Mouse (Mus musculus) kidney, adult 18-20 months (tissue): ENCODE measurements around the gene Polrmt.
A peak's percentile ranks its signal among the peaks of the same experiment; 100 is the strongest.
"Not testable (repeated sequence)": the region's sequence is repeated elsewhere in the genome, so short reads cannot be mapped to it uniquely, and the experiment has no call there.

Source experiments
- DNase-seq: peaks from one replicate; pipeline ENCODE4 v3.0.0; 2021

Gene Polrmt

DNA sequence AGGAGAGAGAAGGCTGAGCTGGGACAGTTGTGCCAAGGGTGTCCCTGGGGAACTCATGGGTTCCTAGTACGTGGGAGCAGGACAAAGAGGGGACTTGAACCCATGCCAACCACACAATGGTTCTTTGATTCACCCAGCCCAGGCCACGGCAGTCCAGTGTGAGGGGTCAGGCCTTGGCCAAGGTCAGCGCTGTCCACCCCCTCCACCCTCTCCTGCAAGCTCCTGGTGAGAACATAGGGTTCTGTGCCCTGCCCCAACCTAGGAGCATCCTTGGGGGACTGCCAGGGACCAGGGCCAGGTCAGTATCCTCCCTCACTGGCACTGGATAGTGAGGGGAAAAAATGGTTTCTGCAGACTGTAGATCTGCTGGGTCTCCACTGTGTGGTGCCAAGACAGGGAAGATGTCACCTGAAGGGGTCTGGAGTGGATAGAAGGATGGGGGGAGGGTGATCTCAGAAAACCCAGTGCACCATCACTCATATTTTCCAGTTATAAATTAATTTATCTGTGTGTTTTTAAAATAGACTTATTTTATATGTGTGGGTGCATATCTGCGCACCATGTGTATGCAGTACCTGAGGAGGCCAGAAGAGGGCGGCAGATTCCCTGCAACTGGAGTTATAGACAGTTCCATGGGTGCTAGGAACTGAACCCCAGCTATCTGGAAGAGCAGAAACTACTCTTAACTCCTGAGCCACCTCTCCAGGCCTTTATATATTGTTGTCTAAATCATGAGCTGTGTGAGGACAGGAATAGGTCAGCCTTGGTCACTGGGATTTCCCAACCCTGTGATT is 28.3 kb upstream of the Polrmt start:
- DNase-seq, result no peak

GRCm38 (mm10) chr10:79773208-79773607 is 26.8 kb upstream of the Polrmt start:
- no peak for DNase-seq

DNA sequence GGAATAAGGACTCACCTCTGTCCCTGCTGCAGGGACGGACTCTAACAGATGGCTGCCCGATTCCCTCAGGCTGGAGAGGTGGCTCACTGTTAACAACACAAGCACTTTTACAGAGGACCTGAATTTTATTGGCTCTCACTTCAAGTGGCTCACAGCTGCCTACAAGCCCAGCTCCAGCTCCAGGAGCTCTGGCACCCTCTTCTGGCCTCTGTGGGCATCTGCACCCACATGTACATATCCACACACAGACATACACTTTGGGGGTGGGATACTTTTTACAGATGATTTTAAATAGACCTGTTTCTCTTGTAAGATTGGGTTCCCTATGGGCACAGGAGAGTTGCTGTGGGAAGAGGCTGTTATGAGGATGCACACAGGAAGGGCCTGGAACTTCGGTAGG is 25.9 kb upstream of the Polrmt start:
- DNase-seq, result no peak

DNA sequence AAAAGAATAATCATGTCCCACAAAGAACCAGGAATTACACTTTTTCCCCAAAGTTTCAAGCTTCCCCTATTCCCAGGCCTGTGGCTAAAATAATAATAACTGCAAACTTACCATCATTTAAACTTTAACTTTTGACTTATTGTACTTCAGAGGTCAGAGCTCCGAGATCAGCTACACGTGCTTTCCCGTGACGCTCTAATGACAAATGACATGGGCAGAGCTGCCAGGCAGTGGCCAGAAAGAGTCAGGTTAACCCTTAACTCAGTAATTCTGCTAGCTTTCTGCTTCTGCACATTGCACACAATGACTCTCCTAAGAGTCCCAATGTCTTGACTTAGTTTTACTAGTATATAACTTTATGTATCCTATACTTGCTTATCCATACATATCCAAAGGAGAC is 22.9 kb upstream of the Polrmt start:
- peak; percentile 66 for DNase-seq

DNA sequence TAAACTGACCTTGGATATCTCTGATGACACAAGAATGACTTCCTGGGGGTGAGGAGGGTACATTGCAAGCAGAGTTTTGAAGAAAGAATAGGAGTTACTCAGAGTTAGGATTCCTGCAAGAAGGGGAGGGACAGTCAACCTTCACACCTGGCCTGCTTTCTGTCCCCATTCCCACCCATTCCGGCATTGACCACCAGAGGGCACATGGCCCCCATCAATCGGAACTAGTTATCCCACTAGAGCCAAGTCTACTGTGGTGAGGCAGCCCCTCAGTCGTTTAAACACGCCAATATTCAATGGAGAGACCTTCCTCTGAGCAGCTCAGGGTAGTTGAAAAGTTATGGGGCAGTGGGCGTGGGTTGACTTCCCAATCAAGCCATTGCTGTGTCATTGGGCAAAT is 22.0 kb upstream of the Polrmt start:
- DNase-seq, result peak; percentile 87

GRCm38 (mm10) chr10:79767372-79768244 is 21.2 kb upstream of the Polrmt start:
- peak; percentile 87 for DNase-seq

DNA sequence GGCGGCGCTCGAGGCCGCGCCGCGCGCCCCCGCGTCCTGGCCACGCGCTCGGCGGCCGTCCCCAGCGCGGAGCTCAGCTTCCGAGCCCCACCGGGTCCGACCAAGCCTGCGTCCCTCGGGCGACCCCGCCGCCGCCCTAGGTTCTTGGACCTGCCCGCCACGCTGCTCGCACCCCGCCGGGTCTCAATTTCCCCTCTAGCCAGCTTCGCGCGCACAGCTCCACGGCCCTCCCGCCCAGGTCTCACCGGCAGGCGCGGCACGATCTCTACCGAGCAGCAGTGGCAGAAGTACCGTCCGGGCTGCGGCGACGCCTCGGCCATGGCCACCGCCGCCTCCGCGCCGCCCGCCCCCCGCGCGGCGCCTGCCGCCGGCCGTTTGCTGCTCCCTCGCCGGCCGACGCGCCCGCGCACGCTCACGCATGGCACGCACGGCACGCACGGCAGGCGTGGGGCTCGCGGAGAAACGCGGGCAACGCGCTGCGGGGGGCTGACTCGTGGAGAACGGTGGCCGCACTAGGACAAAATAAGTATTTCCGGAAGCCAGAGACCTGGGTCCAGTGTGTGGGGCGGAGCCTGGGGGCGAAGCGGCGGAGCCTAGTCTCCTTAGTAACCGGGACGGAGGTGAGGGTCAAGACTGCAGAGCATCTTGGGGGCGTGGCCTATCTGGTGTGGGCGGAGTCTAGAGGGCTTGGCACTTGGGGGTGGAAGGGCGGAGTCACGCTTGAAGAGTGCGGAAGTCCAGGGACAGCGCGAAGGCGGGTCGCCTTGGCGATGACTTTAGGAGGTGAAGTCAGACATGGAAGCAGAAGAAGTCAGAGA is 20.3 kb upstream of the Polrmt start, which contains the start of gene Rnf126:
Gene Rnf126 (minus strand): TSS at position 445 of the 818 bp plus-strand sequence.
- peak; percentile 100 for DNase-seq

DNA sequence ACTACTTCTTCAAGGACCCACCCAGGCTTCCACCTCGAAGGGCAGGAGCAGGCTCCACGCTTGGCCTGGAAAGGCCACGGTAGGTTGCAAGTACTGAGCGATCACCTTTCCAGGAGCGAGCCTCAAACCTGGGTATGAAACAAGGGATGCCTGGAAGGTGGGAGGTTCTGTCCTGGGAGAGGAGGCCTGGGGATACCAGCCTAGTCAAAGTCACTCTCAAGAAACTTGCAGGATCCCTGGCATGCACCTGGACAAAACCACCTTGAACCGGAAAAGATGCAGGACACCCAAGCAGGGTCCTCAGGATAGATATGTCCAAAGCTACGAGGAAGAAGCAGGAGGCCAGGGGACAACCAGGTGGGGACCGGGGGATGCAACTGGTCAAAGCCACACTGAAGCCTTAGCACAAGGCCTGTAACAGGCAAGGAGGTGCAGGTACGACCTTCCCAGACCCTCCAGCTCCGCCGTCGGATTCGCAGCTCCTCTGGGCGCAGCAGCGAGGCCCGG is 19.7 kb upstream of the Polrmt start:
- DNase-seq, result no peak

DNA sequence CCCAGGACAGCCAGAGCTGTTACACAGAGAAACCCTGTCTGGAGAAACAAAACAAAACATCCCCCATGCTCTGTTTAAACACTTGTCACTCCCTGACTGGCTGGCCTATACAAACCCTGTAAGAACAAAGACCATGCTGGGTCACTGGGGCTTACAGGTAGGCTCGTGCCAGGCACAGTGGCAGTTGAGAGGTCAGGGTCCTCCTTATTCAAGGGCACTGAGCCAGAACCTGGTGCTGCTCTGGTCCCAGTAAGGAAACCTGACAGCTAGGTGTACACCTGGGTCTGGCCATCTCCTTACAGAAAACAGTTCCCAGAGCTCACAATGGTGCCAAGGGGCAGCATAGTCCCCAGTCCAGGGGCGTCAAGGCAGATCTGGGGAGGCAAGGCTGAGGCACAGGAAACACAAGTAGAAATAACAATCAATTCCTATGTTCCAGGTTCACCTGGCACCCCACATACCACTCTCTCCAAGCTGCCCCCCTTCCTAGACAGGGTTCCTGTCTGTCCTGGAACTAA is 18.9 kb upstream of the Polrmt start:
- no peak for DNase-seq

DNA sequence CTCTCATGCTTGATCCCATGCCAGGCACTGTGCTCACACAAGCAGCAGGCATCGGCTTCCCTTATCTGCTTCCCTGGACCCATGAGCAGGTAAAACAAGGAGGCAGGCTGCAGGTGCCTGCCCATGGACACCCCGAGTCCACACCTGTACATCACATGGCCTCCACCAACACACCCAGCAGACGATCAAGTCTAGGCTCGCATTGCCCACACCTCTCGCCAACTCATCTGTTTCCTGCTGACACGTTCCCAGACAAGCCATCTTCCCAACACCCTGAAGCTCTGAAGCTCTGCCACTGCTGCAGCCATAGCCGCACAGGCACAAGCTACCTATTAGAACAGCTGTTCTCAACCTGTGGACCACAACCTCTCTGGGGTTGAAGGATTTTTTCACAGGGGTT is 17.9 kb upstream of the Polrmt start:
- no peak for DNase-seq

- no peak for DNase-seq
Measured at GRCm38 (mm10) chr10:79762875-79763274, 16.5 kb upstream of the Polrmt start.

GRCm38 (mm10) chr10:79760603-79761143 is 14.3 kb upstream of the Polrmt start:
- DNase-seq, result no peak

- DNase-seq, result not testable (repeated sequence)
Measured at GRCm38 (mm10) chr10:79759675-79760074, 13.3 kb upstream of the Polrmt start.

GRCm38 (mm10) chr10:79756660-79757059 is 10.3 kb upstream of the Polrmt start:
- DNase-seq, result no peak

DNA sequence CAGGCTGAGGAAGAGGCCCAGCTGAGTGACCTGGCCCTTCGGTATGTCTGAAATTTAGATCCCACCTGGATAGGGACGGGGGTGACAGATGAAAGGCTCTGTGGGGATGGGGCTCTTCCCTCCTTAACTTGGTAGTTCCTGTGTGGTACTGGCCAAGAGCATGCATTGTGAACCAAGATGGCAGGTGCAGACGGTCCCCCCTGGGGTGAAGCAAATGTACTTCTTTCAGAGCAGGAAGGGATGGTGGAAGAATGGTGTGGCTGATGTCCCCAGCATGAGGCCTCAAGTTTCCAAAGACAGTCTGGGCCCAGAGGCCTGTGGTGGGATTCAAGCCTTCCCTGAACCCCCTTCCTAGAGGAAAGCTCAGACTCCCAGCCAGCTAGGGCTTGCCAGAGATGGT is 9.5 kb upstream of the Polrmt start:
- no peak for DNase-seq

DNA sequence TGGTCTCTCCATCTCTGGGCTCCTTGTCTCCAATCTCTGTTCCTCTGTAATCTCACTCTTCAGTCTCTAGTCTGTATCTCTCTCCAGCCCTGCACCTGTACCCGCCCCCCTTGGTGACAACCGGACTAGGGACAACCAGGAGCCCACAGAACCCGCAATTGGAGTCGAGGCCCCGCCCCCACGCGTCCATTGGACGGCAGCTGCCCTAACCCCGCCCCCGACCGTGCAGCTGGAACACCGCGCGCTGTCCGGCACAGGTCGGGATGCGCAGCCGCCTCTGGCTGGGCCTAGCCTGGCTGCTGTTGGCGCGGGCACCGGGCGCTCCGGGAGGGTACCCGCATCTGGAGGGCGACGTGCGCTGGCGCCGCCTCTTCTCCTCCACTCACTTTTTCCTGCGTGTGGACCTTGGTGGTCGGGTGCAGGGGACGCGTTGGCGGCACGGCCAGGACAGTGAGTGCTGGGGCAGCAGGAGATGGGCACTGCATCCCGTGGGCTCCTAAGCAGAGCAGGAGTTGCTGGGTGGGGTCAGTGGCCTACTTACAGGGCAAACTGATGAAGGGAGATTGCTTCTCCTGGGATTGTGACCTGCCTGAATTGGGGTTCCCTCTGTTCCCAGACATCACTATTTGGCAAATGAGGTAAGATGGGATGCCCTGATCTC is 8.6 kb upstream of the Polrmt start, which contains the start of gene Fgf22:
Gene Fgf22 (plus strand): TSS at position 221 of the 661 bp plus-strand sequence.
- peak; percentile 85 for DNase-seq

GRCm38 (mm10) chr10:79748496-79748895 is 2.1 kb upstream of the Polrmt start:
- DNase-seq, result no peak

- DNase-seq, result no peak
Measured at GRCm38 (mm10) chr10:79746774-79747151, 382 bp upstream of the Polrmt start.

- DNase-seq, result no peak
Measured at GRCm38 (mm10) chr10:79745411-79745810, 970 bp downstream of the Polrmt start.

GRCm38 (mm10) chr10:79743650-79744365 is 2.6 kb downstream of the Polrmt start:
- DNase-seq, result no peak

DNA sequence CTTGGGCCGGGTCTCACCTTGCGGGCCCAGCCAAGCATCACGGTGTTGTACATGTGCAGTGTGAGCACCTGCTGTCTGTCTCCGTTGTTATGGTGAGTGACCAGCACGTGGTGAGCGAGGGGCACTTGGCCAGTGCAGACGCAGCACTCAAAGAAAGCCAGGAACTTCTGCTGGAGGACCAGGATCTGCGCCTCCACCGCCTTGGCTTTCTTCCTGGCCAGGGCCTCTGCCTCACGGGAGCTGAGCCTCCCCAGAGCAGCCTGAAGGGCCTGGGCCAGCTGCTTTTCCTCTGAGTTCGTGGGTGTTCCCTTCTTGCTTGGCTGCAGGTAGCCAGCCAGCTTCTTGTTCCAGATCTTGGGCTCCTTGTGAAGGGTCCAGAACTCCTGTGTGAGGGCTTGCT is 3.2 kb downstream of the Polrmt start:
- DNase-seq, result no peak
